Mouse (Mus musculus): ENCODE data around the gene Rassf6.

The Rassf6 gene

DNA sequence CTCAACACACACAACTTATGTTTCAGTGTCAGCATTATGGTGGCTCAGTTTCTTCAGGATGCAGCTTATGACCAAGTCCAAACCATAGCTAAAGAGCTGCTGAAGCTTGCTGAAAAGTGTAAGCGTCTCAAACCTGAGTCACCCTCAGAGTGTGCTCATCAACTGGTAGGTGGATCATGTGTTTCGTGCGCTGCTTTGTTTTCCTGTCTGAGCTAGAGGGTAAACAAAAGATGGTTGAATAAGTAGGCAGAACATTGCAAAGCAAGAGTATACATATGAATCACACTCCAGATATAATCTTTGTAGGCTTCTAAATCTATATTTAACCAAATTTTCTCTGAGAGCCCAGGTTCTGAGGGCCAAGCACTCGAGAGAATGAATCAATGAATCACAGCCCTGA, 76.3 kb downstream of the Rassf6 start:
- DNase-seq, result no peak

DNA sequence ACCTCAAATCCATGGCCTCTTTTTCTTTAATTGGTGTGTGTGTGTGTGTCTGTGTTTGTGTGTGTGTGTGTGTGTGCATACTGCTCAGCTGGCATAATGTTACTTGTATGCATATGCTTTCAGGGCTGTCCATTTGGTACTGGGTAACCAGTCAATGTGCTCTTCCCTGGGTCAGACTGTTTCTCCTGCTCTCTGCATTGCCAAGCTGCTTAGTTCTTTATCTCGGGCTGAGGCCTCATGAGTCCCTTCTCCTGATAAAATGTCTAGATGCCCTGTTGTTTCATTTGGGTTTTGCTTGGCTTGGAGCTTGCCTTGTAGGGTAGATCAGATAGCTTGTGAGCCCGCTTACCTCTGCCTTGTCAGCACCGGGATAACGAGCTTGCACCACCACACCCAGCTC, 77.6 kb downstream of the Rassf6 start:
- no peak for DNase-seq

DNA sequence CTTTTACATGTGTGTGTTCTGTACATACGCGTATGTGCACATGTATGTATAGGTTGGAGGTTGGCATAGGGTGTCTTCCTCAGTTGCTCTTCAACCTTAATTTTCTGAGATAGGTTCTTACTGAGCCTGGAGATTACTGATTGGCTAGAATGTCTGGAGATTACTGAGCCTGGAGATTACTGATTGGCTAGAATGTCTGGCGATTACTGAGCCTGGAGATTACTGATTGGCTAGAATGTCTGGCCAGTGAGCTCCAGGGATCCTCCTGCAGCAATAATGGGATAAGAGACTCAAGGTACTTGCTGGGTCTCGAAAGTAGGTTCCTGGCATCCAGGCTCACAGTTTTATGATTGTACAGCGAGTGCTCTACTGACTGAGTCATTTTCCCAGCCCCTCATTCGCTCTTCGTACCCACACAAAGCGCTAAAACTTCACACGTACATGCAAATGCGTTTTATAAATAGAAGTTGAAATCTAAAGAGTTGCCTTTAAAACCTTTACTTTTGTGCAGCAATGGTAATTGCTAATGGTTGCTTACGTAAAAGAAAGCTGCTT, 78.7 kb downstream of the Rassf6 start:
- DNase-seq, result no peak

DNA sequence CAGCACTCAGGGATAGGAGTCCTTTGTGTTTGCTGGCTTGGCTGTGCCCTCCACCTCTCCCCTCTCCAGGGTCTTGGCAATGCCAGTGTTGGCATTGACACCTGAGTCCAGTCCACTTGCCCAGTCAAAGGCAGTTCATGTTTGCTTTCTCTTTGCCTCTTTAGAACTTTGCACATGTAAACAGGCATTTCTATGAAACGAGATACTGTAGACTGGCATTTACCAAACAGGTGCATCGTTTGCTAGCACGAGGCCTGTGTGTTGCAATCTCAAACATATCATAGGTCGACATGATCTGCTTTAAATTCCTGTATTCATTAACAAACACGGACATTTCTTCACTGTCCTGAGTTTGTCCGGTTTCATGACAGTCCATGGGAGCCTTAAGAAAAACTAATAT, 79.7 kb downstream of the Rassf6 start, which contains the start of gene 5830473C10Rik:
Gene 5830473C10Rik, plus strand, starts transcription at position 365 of the 400 bp plus-strand sequence.
- no peak for DNase-seq

DNA sequence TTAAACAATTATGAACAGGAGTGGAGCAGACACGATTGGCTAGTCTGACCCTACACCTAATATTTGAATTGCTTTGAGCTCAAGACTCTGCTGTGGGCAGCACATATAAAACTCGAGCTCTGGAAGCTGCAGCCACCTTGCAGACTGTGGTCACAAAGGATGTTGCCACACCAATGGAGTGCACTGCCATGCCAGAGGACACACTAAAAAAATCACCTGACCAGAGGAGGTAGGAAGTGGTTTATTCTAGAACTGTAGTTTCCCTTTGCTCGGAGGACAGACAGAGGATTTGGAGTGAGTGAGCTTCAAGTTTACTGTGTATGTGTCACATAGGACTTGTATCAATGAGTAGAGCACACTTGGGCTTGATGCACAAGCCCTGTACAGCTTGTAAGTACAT, 84.4 kb downstream of the Rassf6 start:
- no peak for DNase-seq
